Mouse (Mus musculus) spleen, postnatal 14 days (tissue): ENCODE measurements around the gene Celf2.

Source experiments
- DNase-seq, 2 experiments: peaks; one replicate each; pipeline ENCODE4 v3.0.0; 2021 to 2022; ENCODE audit warnings: low spot score in 2 of 2

The Celf2 gene

GRCm38 (mm10) chr2:6505531-6505930 is 1003.8 kb downstream of the Celf2 start:
- DNase-seq, result no peak

- no peak for DNase-seq
Measured at GRCm38 (mm10) chr2:6498101-6498500, 1011.3 kb downstream of the Celf2 start.

DNA sequence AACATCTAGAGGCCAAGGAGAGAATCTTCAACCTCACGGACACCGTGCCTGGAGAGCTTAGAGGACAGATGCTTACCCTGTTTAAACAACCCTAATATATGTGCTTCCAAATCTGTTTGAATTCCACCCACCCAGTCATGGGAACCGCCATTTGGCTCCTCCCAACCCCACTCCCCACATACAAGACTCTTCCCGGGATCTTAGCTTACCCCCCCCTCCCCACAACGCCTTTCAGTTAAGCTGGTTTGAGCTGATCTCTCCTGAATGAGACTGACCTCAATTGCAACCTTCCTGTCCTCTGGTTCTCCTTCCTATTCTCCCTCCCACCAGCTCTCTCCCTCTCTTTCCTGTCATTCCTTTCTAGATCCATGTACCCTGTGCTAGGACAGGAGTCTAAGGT is 1011.7 kb downstream of the Celf2 start:
- no peak for DNase-seq

- DNase-seq, result no peak
Measured at GRCm38 (mm10) chr2:6493886-6494285, 1015.5 kb downstream of the Celf2 start.

- no peak for DNase-seq
Measured at GRCm38 (mm10) chr2:6490870-6491269, 1018.5 kb downstream of the Celf2 start.

GRCm38 (mm10) chr2:6490076-6490475 is 1019.3 kb downstream of the Celf2 start:
- no peak for DNase-seq
